Mouse (Mus musculus): ENCODE data around the gene Hbq1a. TPM values are rescaled to one million over a fixed set of nuclear protein-coding genes. Genes with fewer than 3 reads are reported as not detected.

The Hbq1a gene
- total and polyA plus RNA-seq, 3 experiments = 0.29 to 0.46 TPM; not detected in 1

GRCm38 (mm10) chr11:32253121-32253520 is 46.7 kb upstream of the Hbq1a start:
- DNase-seq (ENCODE audit: low read depth, low spot score) = no peak
- peaks cover 13 to 36% of the 10 kb centered on the region in 2 experiments for H3K4me1 ChIP-seq (ENCODE audit: control insufficient read depth in 1 of 2, insufficient read depth in 2 of 2, low read length in 2 of 2)
- TF ChIP-seq ZKSCAN1 (IDR thresholded peaks at IDR 0.05; ENCODE audit: low read depth, low read length) (no peak), JUND (IDR thresholded peaks at IDR 0.05; ENCODE audit: low read depth, low read length) (no peak), MEF2A (IDR thresholded peaks at IDR 0.05; ENCODE audit: extremely low read depth, insufficient replicate concordance, low read depth, low read length, poor library complexity, severe bottlenecking) (no peak), MYB (IDR thresholded peaks at IDR 0.05; ENCODE audit: low read depth, low read length) (no peak), GABPA (IDR thresholded peaks at IDR 0.05; ENCODE audit: low read depth, low read length) (no peak), ETS1 (IDR thresholded peaks at IDR 0.05; ENCODE audit: low read depth, low read length) (no peak), SMC3 (IDR thresholded peaks at IDR 0.05; ENCODE audit: low read depth, low read length) (no peak), ZC3H11A (IDR thresholded peaks at IDR 0.05; ENCODE audit: low read depth, low read length) (no peak), TAL1 (IDR thresholded peaks at IDR 0.05; ENCODE audit: low read length) (no peak), NRF1 (IDR thresholded peaks at IDR 0.05; ENCODE audit: insufficient read depth, low read depth, low read length, poor library complexity, severe bottlenecking) (no peak), POLR2AphosphoS5 (IDR thresholded peaks at IDR 0.05; ENCODE audit: borderline replicate concordance, low read depth, low read length) (no peak)
- H3K36me3 ChIP-seq (ENCODE audit: control insufficient read depth in 1 of 2, insufficient read depth in 2 of 2, low read length in 2 of 2) = peaks cover 0 to 41% of the 10 kb centered on the region in 2 experiments; a peak in 2 of 4 replicates
- H3K9me3 ChIP-seq (replicated peaks; ENCODE audit: insufficient read depth, low read length) = no peaks in the 10 kb centered on the region
- H3K27me3 ChIP-seq (ENCODE audit: control insufficient read depth in 1 of 2, insufficient read depth in 2 of 2, low read length in 2 of 2) = no peaks in the 10 kb centered on the region
- no peak overlapping the region for H3K9ac ChIP-seq (ENCODE audit: control insufficient read depth, low read depth, low read length, poor library complexity, severe bottlenecking)
- H3K79me2 ChIP-seq (ENCODE audit: control insufficient read depth, insufficient read depth, low read length, poor library complexity) = no peaks in the 10 kb centered on the region
- H3K4me3 ChIP-seq (ENCODE audit: control insufficient read depth in 1 of 2, insufficient read depth in 1 of 2, low read depth in 2 of 2, low read length in 2 of 2) = no peak overlapping the region
- no peak overlapping the region for H3K27ac ChIP-seq (ENCODE audit: control insufficient read depth, low read depth, low read length)

GRCm38 (mm10) chr11:32256146-32256545 is 43.7 kb upstream of the Hbq1a start:
- Histone ChIP-seq H3K4me3 (ENCODE audit: control insufficient read depth in 1 of 2, insufficient read depth in 1 of 2, low read depth in 2 of 2, low read length in 2 of 2) (no peak overlapping the region), H3K9me3 (replicated peaks; ENCODE audit: insufficient read depth, low read length) (no peaks in the 10 kb centered on the region), H3K36me3 (ENCODE audit: control insufficient read depth in 1 of 2, insufficient read depth in 2 of 2, low read length in 2 of 2) (peaks cover 0 to 17% of the 10 kb centered on the region in 2 experiments; a peak in 2 of 4 replicates), H3K4me1 (ENCODE audit: control insufficient read depth in 1 of 2, insufficient read depth in 2 of 2, low read length in 2 of 2) (peaks cover 6 to 17% of the 10 kb centered on the region in 2 experiments; a peak in 3 of 4 replicates), H3K27ac (ENCODE audit: control insufficient read depth, low read depth, low read length) (no peak overlapping the region), H3K9ac (ENCODE audit: control insufficient read depth, low read depth, low read length, poor library complexity, severe bottlenecking) (no peak overlapping the region), H3K79me2 (ENCODE audit: control insufficient read depth, insufficient read depth, low read length, poor library complexity) (no peaks in the 10 kb centered on the region), H3K27me3 (ENCODE audit: control insufficient read depth in 1 of 2, insufficient read depth in 2 of 2, low read length in 2 of 2) (no peaks in the 10 kb centered on the region)
- DNase-seq (ENCODE audit: low read depth, low spot score) = peak; percentile 53
- TF ChIP-seq GATA1 (IDR thresholded peaks at IDR 0.05; ENCODE audit: low read depth, low read length) = peak; percentile 60
- 0 out of 2 replicates have a peak, but pooled peaks have one; percentile 13 for TF ChIP-seq SIN3A (IDR thresholded peaks at IDR 0.05; ENCODE audit: low read length)
- TF ChIP-seq UBTF (IDR thresholded peaks at IDR 0.05; ENCODE audit: borderline replicate concordance, insufficient read depth, low read depth, low read length) = no peak
- no peak for TF ChIP-seq CHD1 (IDR thresholded peaks at IDR 0.05; ENCODE audit: low read depth, low read length)
- TF ChIP-seq KAT2A (conservative IDR thresholded peaks at IDR 0.05; ENCODE audit: low read depth, low read length) = no peak
- TF ChIP-seq TAL1 (IDR thresholded peaks at IDR 0.05; ENCODE audit: low read length) = peak; percentile 85
- TF ChIP-seq TCF12 (IDR thresholded peaks at IDR 0.05; ENCODE audit: low read depth, low read length) = peak; percentile 46; the same call in 1 of the 2 replicates
- TF ChIP-seq EP300 (IDR thresholded peaks at IDR 0.05; ENCODE audit: low read depth in 1 of 2, low read length in 2 of 2) = peak; percentile 27 to 62; a peak in 3 of 4 replicates

Measured in MEL (cell line).